Mouse (Mus musculus): ENCODE data around the gene Clca3a2. TPM values are rescaled to one million over a fixed set of nuclear protein-coding genes. Genes with fewer than 3 reads are reported as not detected.
"Not testable (repeated sequence)": the region's sequence is repeated elsewhere in the genome, so short reads cannot be mapped to it uniquely, and the experiment has no call there.

Clca3a2 gene
- not detected in 2 replicates for total RNA-seq (2017)

GRCm38 (mm10) chr3:144819219-144819618, at the start of gene Clca3a2:
Clca3a2 (minus strand) TSS chr3:144819494.
- peak; percentile 52; the same call in 1 of the 2 replicates for ATAC-seq (replicated peaks; ENCODE audit: low read depth, poor library complexity, severe bottlenecking)

- ATAC-seq (replicated peaks; ENCODE audit: low read depth, poor library complexity, severe bottlenecking), result no peak
Measured at GRCm38 (mm10) chr3:144849584-144849983, 30.3 kb upstream of the Clca3a2 start.

GRCm38 (mm10) chr3:144849014-144849556, 29.8 kb upstream of the Clca3a2 start, which contains the start of gene Clca3b:
Clca3b (minus strand) TSS chr3:144849357.
- ATAC-seq (replicated peaks; ENCODE audit: low read depth, poor library complexity, severe bottlenecking), result 0 out of 2 replicates have a peak, but pooled peaks have one; percentile 25

- ATAC-seq (replicated peaks; ENCODE audit: low read depth, poor library complexity, severe bottlenecking), result no peak
Measured at GRCm38 (mm10) chr3:144827257-144827656, 8.0 kb upstream of the Clca3a2 start.

GRCm38 (mm10) chr3:144825151-144825550, 5.9 kb upstream of the Clca3a2 start:
- peak; percentile 99 for ATAC-seq (replicated peaks; ENCODE audit: low read depth, poor library complexity, severe bottlenecking)

GRCm38 (mm10) chr3:144823331-144823730, 4.0 kb upstream of the Clca3a2 start:
- ATAC-seq (replicated peaks; ENCODE audit: low read depth, poor library complexity, severe bottlenecking), result no peak

GRCm38 (mm10) chr3:144820632-144821031, 1.3 kb upstream of the Clca3a2 start:
- ATAC-seq (replicated peaks; ENCODE audit: low read depth, poor library complexity, severe bottlenecking), result no peak

GRCm38 (mm10) chr3:144813336-144813735, 6.0 kb downstream of the Clca3a2 start:
- ATAC-seq (replicated peaks; ENCODE audit: low read depth, poor library complexity, severe bottlenecking), result not testable (repeated sequence)

GRCm38 (mm10) chr3:144811821-144812220, 7.5 kb downstream of the Clca3a2 start:
- peak; percentile 71 for ATAC-seq (replicated peaks; ENCODE audit: low read depth, poor library complexity, severe bottlenecking)

GRCm38 (mm10) chr3:144808153-144808925, 11.0 kb downstream of the Clca3a2 start:
- ATAC-seq (replicated peaks; ENCODE audit: low read depth, poor library complexity, severe bottlenecking), result peak; percentile 50; the same call in 1 of the 2 replicates

GRCm38 (mm10) chr3:144806626-144807025, 12.7 kb downstream of the Clca3a2 start:
- not testable (repeated sequence) for ATAC-seq (replicated peaks; ENCODE audit: low read depth, poor library complexity, severe bottlenecking)

- peak; percentile 94 for ATAC-seq (replicated peaks; ENCODE audit: low read depth, poor library complexity, severe bottlenecking)
Measured at GRCm38 (mm10) chr3:144801861-144802260, 17.4 kb downstream of the Clca3a2 start.

GRCm38 (mm10) chr3:144785181-144786148, 33.8 kb downstream of the Clca3a2 start:
- ATAC-seq (replicated peaks; ENCODE audit: low read depth, poor library complexity, severe bottlenecking), result peak; percentile 79

GRCm38 (mm10) chr3:144765161-144765560, 54.1 kb downstream of the Clca3a2 start:
- ATAC-seq (replicated peaks; ENCODE audit: low read depth, poor library complexity, severe bottlenecking), result no peak

- ATAC-seq (replicated peaks; ENCODE audit: low read depth, poor library complexity, severe bottlenecking), result no peak
Measured at GRCm38 (mm10) chr3:144761454-144761853, 57.8 kb downstream of the Clca3a2 start.

- peak; percentile 93 for ATAC-seq (replicated peaks; ENCODE audit: low read depth, poor library complexity, severe bottlenecking)
Measured at GRCm38 (mm10) chr3:144760592-144761309, 58.5 kb downstream of the Clca3a2 start, which contains the start of gene Clca3a1. Clca3a1 (minus strand) TSS chr3:144760977.

- ATAC-seq (replicated peaks; ENCODE audit: low read depth, poor library complexity, severe bottlenecking), result no peak
Measured at GRCm38 (mm10) chr3:144759719-144760118, 59.6 kb downstream of the Clca3a2 start.

GRCm38 (mm10) chr3:144756103-144756502, 63.2 kb downstream of the Clca3a2 start:
- ATAC-seq (replicated peaks; ENCODE audit: low read depth, poor library complexity, severe bottlenecking), result not testable (repeated sequence)

- ATAC-seq (replicated peaks; ENCODE audit: low read depth, poor library complexity, severe bottlenecking), result peak; percentile 93
Measured at GRCm38 (mm10) chr3:144753120-144753519, 66.2 kb downstream of the Clca3a2 start.

Data from common myeloid progenitor, adult 5-6 weeks (primary cell).